Mouse (Mus musculus) left cerebral cortex, postnatal 36 days (tissue): Measurements from ENCODE around the gene Fam25c. TPM values are rescaled to one million over a fixed set of nuclear protein-coding genes. Genes with fewer than 3 reads are reported as not detected.
"Not testable (repeated sequence)": the region's sequence is repeated elsewhere in the genome, so short reads cannot be mapped to it uniquely, and the experiment has no call there.

ENCODE experiments used
- DNase-seq, 2 experiments: peaks; one replicate each; pipeline ENCODE4 v3.0.0; 2021 to 2022; ENCODE audit warnings: low spot score in 2 of 2, mixed read lengths in 1 of 2
- intact Hi-C: fragments of 180-260 bp; cut with DNase I; formaldehyde crosslinking; loops from one replicate; pipeline ENCODE4 v1.15.1; 2025
- total RNA-seq, 2 experiments: library from RNA; stranded (reverse); gene quantifications; 2 replicates each; pipeline ENCODE4 v1.2.3; 2021

Gene Fam25c
- total RNA-seq, 2 experiments from 2014 or later = not detected

GRCm38 (mm10) chr14:34370203-34370602 is 15.0 kb upstream of the Fam25c start:
- no peak for DNase-seq
- intact Hi-C loops = loop anchor here (5.0 to 10.0 kb wide), 2 partner anchors 197 to 285 kb away; partner anchors contain the start of gene Anxa8

GRCm38 (mm10) chr14:34365147-34365507 is 9.9 kb upstream of the Fam25c start:
- intact Hi-C loops = no loop called here
- DNase-seq = no peak

DNA sequence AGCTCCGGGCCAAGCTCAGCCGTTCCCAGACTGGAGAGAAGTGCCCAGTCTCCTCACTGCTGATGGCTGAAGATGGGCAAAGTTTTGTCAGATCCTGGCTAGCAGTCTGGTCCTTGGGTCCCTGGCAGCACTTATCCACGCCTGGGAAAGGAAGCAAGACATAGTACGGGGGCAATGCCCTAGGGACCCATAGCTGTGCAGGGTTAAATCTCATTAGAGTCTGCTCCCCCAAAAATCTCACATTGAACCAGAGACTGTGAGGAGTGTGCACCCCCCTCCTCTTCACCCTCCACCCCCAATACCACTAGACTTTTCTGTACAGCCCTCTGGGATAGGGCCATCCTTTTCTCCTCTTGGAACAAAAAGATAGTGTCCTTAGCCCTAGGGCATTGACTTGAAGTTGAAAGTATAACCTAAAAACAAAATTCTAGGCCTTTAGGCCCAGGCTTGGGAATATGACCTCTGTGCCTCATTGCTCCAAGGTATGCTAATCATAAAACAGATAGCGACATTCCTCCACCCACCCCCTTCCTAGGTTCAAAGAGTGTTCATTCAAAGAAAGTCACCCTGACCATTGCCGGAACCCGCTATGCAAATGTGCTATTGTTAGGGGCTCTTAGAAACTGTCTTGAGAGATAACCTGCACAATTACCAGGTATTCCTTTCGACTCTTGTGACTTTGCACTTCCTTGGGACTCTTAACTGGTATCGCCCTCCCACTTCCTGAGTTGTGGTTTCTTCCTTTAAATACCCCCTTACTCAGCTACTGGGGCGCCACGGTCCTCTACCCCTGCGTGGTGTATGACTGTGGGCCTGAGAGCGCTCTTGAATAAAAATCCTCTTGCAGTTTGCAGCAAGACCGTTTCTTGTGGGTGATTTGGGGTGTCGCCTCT is 9.3 kb upstream of the Fam25c start:
- intact Hi-C loops = loop anchor here (5.0 kb wide), 1 partner anchor 92 kb away; no protein-coding TSS in a partner anchor
- DNase-seq = not testable (repeated sequence)

GRCm38 (mm10) chr14:34363490-34364253 is 8.4 kb upstream of the Fam25c start:
- peak; percentile 47 to 49 for DNase-seq
- intact Hi-C loops = loop anchor here (5.0 kb wide), 1 partner anchor 91 kb away; no protein-coding TSS in a partner anchor

GRCm38 (mm10) chr14:34362726-34363445 is 7.7 kb upstream of the Fam25c start:
- intact Hi-C loops = loop anchor here (5.0 kb wide), 1 partner anchor 91 kb away; no protein-coding TSS in a partner anchor
- peak; percentile 46 to 58 for DNase-seq

DNA sequence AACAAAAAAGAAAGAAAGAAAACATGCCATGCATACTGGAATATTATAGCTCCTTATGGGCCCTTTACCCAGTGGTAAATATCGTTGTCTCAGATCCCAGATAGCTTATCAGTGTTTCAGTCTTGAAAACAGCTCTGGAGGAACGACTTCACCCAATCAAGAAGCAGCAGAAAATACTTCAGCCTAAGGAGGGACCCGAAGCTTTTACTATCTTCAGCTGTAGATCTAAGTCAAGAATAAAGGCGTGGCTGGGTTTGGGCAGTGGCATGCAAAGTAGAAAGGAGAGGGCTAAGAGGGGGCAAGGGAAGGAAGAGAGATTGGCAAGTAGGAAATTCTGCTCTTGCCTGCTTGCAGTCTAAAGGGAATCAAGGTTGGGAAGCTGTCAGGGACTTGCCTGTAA is 6.9 kb upstream of the Fam25c start:
- intact Hi-C loops = loop anchor here (5.0 kb wide), 1 partner anchor 90 kb away; no protein-coding TSS in a partner anchor
- no peak for DNase-seq

DNA sequence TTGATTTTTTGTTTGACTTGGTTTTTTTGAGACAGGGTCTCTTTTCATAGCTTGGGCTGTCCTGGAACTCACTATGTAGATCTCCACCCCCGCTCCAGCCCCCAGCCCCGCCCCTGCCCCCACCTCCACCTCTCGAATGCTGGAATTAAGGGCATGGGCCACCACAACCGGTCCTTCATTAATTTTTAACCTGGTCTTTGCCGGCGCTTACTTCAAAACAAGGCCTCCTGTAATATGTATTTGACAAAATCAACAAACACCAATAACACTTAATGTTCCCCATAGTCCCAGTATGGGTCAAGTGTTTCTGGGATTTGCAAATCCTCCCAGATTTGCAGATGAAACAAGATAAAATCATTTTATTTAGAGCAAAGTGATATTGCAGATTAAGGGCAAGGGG is 5.0 kb upstream of the Fam25c start:
- intact Hi-C loops = loop anchor here (5.0 kb wide), 1 partner anchor 88 kb away; no protein-coding TSS in a partner anchor
- no peak for DNase-seq

GRCm38 (mm10) chr14:34359676-34360244 is 4.5 kb upstream of the Fam25c start:
- intact Hi-C loops = loop anchor here (5.0 kb wide), 1 partner anchor 87 kb away; no protein-coding TSS in a partner anchor
- no peak for DNase-seq

- intact Hi-C loops = no loop called here
Observed at GRCm38 (mm10) chr14:34357671-34358455, 2.6 kb upstream of the Fam25c start.

DNA sequence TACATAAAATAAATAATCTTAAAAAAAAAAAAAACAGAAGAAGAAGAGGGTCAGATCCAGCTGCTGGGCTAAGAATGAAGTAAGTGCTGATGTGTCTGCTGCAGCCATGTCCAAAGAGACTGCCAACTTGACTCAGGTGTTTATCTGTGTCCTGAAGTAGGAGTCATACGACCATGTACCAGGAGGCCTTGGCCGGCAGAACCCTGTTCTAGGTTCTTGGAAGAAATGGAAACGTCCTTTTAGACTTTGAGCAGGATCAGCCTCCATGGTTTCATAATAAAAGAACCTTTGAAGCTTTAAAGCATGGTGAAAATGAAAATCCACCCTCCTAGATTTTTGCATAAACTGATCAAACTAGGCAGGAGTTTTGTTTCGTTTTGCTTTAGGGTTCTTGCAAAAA is 777 bp downstream of the Fam25c start:
- intact Hi-C loops = no loop called here
- no peak for DNase-seq

More at GRCm38 (mm10) chr14:34357671-34358455, 2.6 kb upstream of the Fam25c start:
- peak in 1 of 2 experiments; percentile 15 for DNase-seq

DNA sequence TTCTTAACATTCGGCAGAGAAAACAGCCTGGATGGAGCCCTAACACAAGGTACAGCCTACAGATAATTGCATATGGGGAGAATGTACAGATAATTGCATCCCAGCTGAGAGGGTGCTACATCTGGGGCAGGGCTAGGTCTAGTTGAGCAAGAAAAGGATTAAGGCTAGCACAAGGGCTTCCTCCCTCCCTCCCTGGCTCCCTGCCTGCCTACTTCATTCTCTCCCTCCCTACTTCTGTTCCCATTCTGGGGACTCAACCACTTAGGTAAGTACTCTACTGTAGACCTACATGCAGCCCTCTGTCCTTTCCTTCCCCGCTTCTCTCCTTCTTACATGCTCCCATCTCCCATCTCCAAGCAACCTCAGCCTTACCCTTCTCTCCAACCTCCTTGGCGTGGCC is 1.9 kb downstream of the Fam25c start:
- DNase-seq = no peak
- intact Hi-C loops = no loop called here

- intact Hi-C loops = no loop called here
- no peak for DNase-seq
Observed at GRCm38 (mm10) chr14:34352523-34352922, 2.7 kb downstream of the Fam25c start.

- intact Hi-C loops = no loop called here
Observed at GRCm38 (mm10) chr14:34351660-34352059, 3.6 kb downstream of the Fam25c start.

GRCm38 (mm10) chr14:34349007-34349406 is 6.2 kb downstream of the Fam25c start:
- intact Hi-C loops = no loop called here

More at GRCm38 (mm10) chr14:34351660-34352059, 3.6 kb downstream of the Fam25c start:
- DNase-seq = no peak

DNA sequence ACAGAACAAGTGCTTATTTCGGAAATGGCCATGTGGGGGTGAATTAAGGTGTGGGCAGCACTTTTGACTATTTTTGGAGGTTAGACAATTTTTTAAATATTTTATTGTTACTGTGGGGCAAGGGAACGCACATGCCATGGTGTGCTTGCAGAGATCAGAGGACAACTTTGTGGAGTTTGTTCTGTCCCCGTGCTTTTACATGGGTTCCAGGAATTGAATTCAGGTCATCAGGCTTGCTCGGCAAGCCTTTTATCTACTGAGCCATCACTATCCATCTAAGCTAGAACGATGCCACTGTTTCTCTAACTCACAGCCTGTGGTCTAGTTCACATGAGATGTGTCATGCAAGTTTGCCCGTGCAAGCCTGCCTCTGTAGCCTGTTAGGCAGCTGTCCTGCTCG is 6.9 kb downstream of the Fam25c start:
- DNase-seq = no peak
- intact Hi-C loops = no loop called here

More at GRCm38 (mm10) chr14:34349007-34349406, 6.2 kb downstream of the Fam25c start:
- DNase-seq = no peak

GRCm38 (mm10) chr14:34347084-34347483 is 8.1 kb downstream of the Fam25c start:
- DNase-seq = no peak
- intact Hi-C loops = no loop called here

DNA sequence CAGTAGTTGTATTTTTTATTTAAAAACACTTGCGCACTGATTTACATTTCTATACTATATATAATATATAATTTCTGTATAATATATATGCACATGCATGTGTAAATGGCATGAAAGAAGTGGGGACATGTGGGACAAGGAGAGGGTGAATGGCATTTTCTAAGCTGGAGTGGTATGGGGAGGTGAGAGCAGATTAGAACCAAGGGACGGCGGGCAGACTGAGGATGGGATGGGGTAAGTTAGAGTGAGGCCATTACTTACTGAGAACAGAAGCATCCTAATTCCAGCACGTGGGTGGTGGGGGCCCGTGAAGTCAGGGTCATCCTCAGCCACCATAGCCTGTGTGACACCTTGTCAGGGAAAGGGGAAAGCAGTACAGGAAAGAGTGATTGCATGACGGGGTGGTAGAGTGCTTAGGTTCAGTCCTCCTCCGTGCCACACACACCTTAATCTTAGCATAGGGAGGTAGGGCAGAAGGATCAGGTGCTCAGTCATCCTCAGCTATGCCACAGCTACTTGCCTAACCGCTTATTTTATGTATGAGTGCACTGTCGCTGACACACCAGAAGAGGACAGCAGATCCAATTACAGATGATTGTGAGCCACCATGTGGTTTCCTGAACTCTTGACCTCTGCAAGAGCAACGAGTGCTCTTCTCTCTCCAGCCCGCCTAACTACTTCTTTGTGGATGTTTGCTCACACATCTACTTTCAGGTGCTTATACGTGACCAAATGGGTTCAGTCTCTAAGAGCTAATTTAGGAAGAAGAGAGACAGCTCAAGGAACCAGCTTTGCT is 9.3 kb downstream of the Fam25c start:
- no peak for DNase-seq
- intact Hi-C loops = no loop called here

DNA sequence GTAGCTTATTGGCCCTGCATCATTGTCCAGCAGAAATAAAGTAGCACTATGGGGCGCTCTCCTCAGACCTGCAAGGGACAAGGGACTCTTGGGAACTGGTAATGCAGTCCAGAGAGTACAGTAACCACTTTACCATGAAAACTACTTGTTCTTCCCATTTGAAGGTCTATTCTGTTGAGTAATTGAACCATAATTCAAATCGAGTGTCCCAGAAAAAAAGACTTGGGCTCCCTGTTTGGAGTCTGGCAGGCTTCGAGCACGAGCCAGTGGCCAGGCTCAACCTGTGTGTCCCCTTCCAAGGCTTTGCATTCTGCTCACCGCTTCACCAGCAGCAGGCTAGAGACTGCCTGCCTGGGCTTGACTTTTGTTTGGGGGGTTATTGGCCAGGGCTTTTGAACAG is 10.9 kb downstream of the Fam25c start:
- no peak for DNase-seq
- intact Hi-C loops = no loop called here
